Mouse (Mus musculus) kidney, adult 18-20 months (tissue): ENCODE measurements around the gene Fat4.

ENCODE experiments used
- DNase-seq: peaks from one replicate; pipeline ENCODE4 v3.0.0; 2021

Fat4 gene

GRCm38 (mm10) chr3:38986379-38986778, 99.6 kb downstream of the Fat4 start:
- no peak for DNase-seq

- DNase-seq: no peak
These were observed 102.4 kb downstream of the Fat4 start for GRCm38 (mm10) chr3:38989181-38989580.

- no peak for DNase-seq
These were observed 113.3 kb downstream of the Fat4 start for GRCm38 (mm10) chr3:39000011-39000410.

GRCm38 (mm10) chr3:39010544-39010943, 123.8 kb downstream of the Fat4 start:
- DNase-seq: no peak

GRCm38 (mm10) chr3:39017633-39018032, 130.9 kb downstream of the Fat4 start:
- no peak for DNase-seq

GRCm38 (mm10) chr3:39036113-39036512, 149.4 kb downstream of the Fat4 start:
- no peak for DNase-seq

- no peak for DNase-seq
These were observed 159.7 kb downstream of the Fat4 start for GRCm38 (mm10) chr3:39046425-39046824.

- no peak for DNase-seq
These were observed 161.0 kb downstream of the Fat4 start for GRCm38 (mm10) chr3:39047621-39048303.

GRCm38 (mm10) chr3:39048304-39048667, 161.5 kb downstream of the Fat4 start:
- no peak for DNase-seq

GRCm38 (mm10) chr3:39050130-39050529, 163.4 kb downstream of the Fat4 start:
- no peak for DNase-seq

GRCm38 (mm10) chr3:39053072-39053471, 166.3 kb downstream of the Fat4 start:
- DNase-seq: no peak
